Mouse (Mus musculus): ENCODE results near the gene Cdk18. TPM values are rescaled to one million over a fixed set of nuclear protein-coding genes. Genes with fewer than 3 reads are reported as not detected.

Gene Cdk18
- total and polyA plus RNA-seq, 2 experiments from 2014 or later = 2.0 to 4.0 TPM

DNA sequence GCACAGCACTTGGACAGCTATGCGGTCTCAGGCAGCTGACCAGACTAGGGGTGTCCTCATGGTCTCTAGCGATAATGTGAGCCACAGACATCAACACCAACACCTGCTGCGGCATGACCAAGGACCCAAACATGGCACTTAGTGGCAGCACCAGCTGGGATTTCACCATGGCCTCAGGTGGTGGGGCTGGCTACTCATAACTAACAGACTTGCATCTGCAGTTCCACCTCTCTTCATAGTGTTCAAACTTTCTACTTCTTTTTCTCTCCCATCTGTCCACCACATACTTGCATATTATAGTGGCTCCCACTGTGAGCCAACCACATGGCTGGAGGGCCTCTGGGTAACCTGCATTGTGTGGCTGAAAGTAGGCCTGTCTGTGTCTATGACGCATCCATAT lies 46.2 kb downstream of the Cdk18 start:
- Histone ChIP-seq H3K9me3 (replicated peaks; ENCODE audit: control insufficient read depth, low read length) (no peaks in the 10 kb centered on the region), H3K9ac (replicated peaks; ENCODE audit: low read depth, low read length) (no peak overlapping the region), H3K4me1 (ENCODE audit: control insufficient read depth, insufficient read depth) (peaks cover 16% of the 10 kb centered on the region), H3K4me2 (ENCODE audit: low read depth, low read length) (no peak overlapping the region), H3K27ac (ENCODE audit: low read depth) (no peak overlapping the region), H3K27me3 (ENCODE audit: control insufficient read depth, insufficient read depth, low read length) (no peaks in the 10 kb centered on the region), H3K4me3 (ENCODE audit: low read depth, low read length) (no peak overlapping the region), H3K36me3 (replicated peaks; ENCODE audit: control insufficient read depth, insufficient read depth, low read length) (no peaks in the 10 kb centered on the region)
- TF ChIP-seq CTCF (IDR thresholded peaks at IDR 0.05; ENCODE audit: low read depth) (no peak), EP300 (IDR thresholded peaks at IDR 0.05; ENCODE audit: low read depth) (no peak)
- DNase-seq (ENCODE audit: low spot score) (no peak), ATAC-seq (ENCODE audit: insufficient read depth, low read depth) (no peak)
- WGBS = 92% methylated on average over 4 of the region's 4 CpGs

DNA sequence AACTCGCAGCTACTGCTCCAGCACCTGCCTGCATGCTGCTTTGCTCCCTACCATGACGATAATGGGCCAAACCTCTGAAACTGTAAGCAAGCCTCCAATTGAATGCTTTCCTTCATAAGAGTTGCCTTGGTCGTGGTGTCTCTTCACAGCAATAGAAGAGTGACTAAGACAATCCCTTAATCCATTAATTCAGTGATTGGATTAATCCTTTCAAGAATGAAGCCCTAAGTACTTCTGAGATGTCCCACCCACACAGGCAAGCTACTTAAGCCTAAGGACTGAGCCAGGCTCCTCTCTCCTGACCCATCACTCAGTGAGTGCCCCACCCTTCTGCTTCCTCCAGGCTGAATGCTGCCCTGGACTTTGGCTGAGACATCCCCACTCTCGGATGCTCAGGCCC lies 49.2 kb downstream of the Cdk18 start:
- Histone ChIP-seq H3K27ac (ENCODE audit: low read depth) (no peak overlapping the region), H3K9me3 (replicated peaks; ENCODE audit: control insufficient read depth, low read length) (no peaks in the 10 kb centered on the region), H3K36me3 (replicated peaks; ENCODE audit: control insufficient read depth, insufficient read depth, low read length) (no peaks in the 10 kb centered on the region), H3K4me1 (ENCODE audit: control insufficient read depth, insufficient read depth) (peaks cover 2% of the 10 kb centered on the region), H3K4me3 (ENCODE audit: low read depth, low read length) (no peak overlapping the region), H3K4me2 (ENCODE audit: low read depth, low read length) (no peak overlapping the region), H3K27me3 (ENCODE audit: control insufficient read depth, insufficient read depth, low read length) (no peaks in the 10 kb centered on the region), H3K9ac (replicated peaks; ENCODE audit: low read depth, low read length) (no peak overlapping the region)
- TF ChIP-seq EP300 (IDR thresholded peaks at IDR 0.05; ENCODE audit: low read depth) = no peak
- TF ChIP-seq CTCF (IDR thresholded peaks at IDR 0.05; ENCODE audit: low read depth) = no peak
- DNase-seq (ENCODE audit: low spot score) (no peak), ATAC-seq (ENCODE audit: insufficient read depth, low read depth) (no peak)
- 66% methylated on average over 4 of the region's 4 CpGs for WGBS

DNA sequence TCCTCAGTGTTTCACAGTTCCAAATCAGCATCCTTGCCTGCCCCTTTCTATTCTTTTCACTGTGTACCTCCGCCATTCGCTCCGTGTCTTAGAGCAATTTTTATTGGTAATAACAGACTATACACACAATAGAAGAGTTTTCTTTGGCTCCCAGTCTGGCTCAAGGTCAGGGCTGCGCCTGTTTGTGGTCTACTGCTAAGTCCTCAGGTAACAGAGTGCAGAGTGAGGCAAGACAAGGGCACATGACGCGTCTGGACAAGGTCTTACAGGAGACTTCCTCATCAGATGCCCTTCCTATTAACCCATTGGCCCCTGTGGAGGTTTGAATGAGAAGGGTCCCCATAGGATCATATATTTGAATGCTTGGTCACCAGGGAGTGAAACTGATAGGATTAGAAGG lies 49.7 kb downstream of the Cdk18 start:
- no peaks in the 10 kb centered on the region for H3K36me3 ChIP-seq (replicated peaks; ENCODE audit: control insufficient read depth, insufficient read depth, low read length)
- no peaks in the 10 kb centered on the region for H3K4me1 ChIP-seq (ENCODE audit: control insufficient read depth, insufficient read depth)
- ATAC-seq (ENCODE audit: insufficient read depth, low read depth) = no peak
- no peak overlapping the region for H3K4me3 ChIP-seq (ENCODE audit: low read depth, low read length)
- no peak for DNase-seq (ENCODE audit: low spot score)
- 79% methylated on average over 6 of the region's 6 CpGs for WGBS
- H3K4me2 ChIP-seq (ENCODE audit: low read depth, low read length) = no peak overlapping the region
- TF ChIP-seq EP300 (IDR thresholded peaks at IDR 0.05; ENCODE audit: low read depth) (no peak), CTCF (IDR thresholded peaks at IDR 0.05; ENCODE audit: low read depth) (no peak)
- H3K27me3 ChIP-seq (ENCODE audit: control insufficient read depth, insufficient read depth, low read length) = no peaks in the 10 kb centered on the region
- no peak overlapping the region for H3K9ac ChIP-seq (replicated peaks; ENCODE audit: low read depth, low read length)
- H3K9me3 ChIP-seq (replicated peaks; ENCODE audit: control insufficient read depth, low read length) = no peaks in the 10 kb centered on the region
- H3K27ac ChIP-seq (ENCODE audit: low read depth) = no peak overlapping the region

DNA sequence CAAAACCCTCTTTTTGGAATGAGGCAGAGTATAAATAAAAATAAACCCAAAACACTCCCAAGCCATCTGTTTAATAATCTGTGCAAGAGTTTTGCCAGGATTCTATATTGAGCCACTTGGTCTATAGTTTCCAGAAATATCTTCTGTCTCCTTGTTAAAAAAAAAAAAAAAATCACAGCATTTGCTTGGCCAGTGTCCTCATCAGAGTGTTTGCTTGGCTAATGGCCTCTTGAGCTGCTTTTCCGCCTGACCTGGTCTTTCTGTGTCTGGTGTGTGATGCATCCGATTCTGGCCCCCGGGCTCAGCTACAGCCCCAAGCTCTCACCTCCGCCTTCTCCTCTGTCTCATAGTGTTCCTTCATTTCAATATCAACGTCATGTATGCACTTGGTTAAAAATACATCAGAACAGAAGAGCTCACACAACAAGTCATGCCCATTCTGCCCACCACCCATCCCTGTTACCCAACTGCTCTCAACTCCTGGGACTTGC lies 51.3 kb downstream of the Cdk18 start:
- 68% methylated on average over 5 of the region's 5 CpGs for WGBS
- Histone ChIP-seq H3K27me3 (ENCODE audit: control insufficient read depth, insufficient read depth, low read length) (no peaks in the 10 kb centered on the region), H3K4me2 (ENCODE audit: low read depth, low read length) (no peak overlapping the region), H3K36me3 (replicated peaks; ENCODE audit: control insufficient read depth, insufficient read depth, low read length) (no peaks in the 10 kb centered on the region), H3K4me1 (ENCODE audit: control insufficient read depth, insufficient read depth) (no peaks in the 10 kb centered on the region), H3K9me3 (replicated peaks; ENCODE audit: control insufficient read depth, low read length) (no peaks in the 10 kb centered on the region), H3K27ac (ENCODE audit: low read depth) (no peak overlapping the region), H3K4me3 (ENCODE audit: low read depth, low read length) (no peak overlapping the region), H3K9ac (replicated peaks; ENCODE audit: low read depth, low read length) (no peak overlapping the region)
- ATAC-seq (ENCODE audit: insufficient read depth, low read depth) (no peak), DNase-seq (ENCODE audit: low spot score) (no peak)
- TF ChIP-seq CTCF (IDR thresholded peaks at IDR 0.05; ENCODE audit: low read depth) (no peak), EP300 (IDR thresholded peaks at IDR 0.05; ENCODE audit: low read depth) (no peak)

DNA sequence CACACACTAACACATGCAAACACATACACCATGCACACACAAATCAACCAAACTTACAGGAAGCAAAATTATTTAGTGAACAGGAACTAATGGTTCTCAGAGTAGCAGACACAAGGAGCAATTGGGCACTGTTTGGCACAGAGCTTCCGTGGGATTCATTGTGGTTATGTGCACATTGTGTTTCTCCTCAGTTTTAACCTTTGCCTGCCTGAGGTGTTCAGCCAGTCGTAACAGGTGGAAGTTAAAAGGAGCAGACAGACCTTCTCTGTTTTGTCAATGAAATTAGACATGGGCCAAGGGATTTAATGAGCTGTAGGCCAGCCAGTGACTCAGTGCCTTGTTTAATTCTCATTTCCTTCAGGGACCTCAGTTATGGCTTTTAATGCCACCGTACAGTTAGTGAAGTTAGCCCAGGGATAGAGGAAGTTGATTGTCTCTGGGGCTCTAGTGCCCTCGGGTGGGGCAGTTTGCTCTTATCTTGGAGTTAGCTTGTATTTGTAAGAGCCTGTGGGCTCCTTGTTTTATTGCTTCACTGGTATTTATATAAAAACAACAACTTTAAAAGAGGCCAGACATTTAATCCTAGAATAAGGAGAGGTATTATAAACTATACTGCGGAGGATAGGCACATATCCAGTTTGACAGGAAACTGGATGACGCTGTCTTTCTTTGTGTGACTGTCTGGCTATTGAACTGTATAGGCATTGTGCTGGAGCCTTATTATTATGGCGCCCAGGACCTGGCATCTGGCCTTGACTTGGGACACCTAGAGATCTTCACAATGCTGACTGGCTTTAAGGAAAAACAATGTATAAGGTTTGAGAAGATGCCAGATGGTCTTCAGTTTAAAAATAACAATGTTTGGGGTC lies 54.1 kb downstream of the Cdk18 start:
- no peak overlapping the region for H3K4me2 ChIP-seq (ENCODE audit: low read depth, low read length)
- whole genome bisulfite sequencing = 57% methylated on average over 7 of the region's 7 CpGs
- H3K36me3 ChIP-seq (replicated peaks; ENCODE audit: control insufficient read depth, insufficient read depth, low read length) = no peaks in the 10 kb centered on the region
- no peak overlapping the region for H3K9ac ChIP-seq (replicated peaks; ENCODE audit: low read depth, low read length)
- H3K9me3 ChIP-seq (replicated peaks; ENCODE audit: control insufficient read depth, low read length) = no peaks in the 10 kb centered on the region
- H3K4me1 ChIP-seq (ENCODE audit: control insufficient read depth, insufficient read depth) = no peaks in the 10 kb centered on the region
- no peak for TF ChIP-seq CTCF (IDR thresholded peaks at IDR 0.05; ENCODE audit: low read depth)
- TF ChIP-seq EP300 (IDR thresholded peaks at IDR 0.05; ENCODE audit: low read depth) = no peak
- H3K27ac ChIP-seq (ENCODE audit: low read depth) = no peak overlapping the region
- DNase-seq (ENCODE audit: low spot score) = no peak
- no peaks in the 10 kb centered on the region for H3K27me3 ChIP-seq (ENCODE audit: control insufficient read depth, insufficient read depth, low read length)
- H3K4me3 ChIP-seq (ENCODE audit: low read depth, low read length) = no peak overlapping the region
- no peak for ATAC-seq (ENCODE audit: insufficient read depth, low read depth)

All from heart, postnatal 0 days (tissue).